Mouse (Mus musculus): Measurements from ENCODE around the gene Ren1. TPM values are rescaled to one million over a fixed set of nuclear protein-coding genes. Genes with fewer than 3 reads are reported as not detected.

The Ren1 gene
- total RNA-seq, 2 experiments from 2014 or later, result not detected

DNA sequence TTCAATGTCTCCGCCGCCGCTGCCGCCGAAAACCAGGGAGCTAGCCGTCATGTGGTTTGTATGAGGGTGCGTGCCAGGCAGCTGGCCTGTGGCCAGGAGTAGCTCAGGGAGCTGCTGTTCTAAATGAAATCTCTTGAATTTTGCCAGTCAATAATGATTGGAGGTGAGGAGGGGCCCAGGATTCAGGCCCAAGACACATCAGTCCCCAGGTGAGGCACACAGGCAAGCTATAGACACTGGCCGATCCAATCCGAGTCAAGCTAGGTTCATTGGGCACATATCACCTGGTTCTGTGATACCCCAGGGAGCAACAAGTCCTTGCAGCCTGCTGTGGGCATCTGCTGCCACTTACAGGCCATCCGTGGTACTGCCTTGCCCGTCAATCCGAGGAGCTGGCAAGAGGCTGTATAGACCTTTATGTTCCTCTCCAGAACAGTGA is 3.1 kb downstream of the Ren1 start:
- DNase-seq (ENCODE audit: low spot score in 2 of 2), result peak; percentile 77 to 86
- no peak overlapping the region for H3K4me3 ChIP-seq
- peak; percentile 100 for TF ChIP-seq CTCF (conservative IDR thresholded peaks at IDR 0.05)

GRCm38 (mm10) chr1:133355469-133355868 is 5.2 kb downstream of the Ren1 start:
- DNase-seq (ENCODE audit: low spot score in 2 of 2), result no peak
- no peak for TF ChIP-seq CTCF (conservative IDR thresholded peaks at IDR 0.05)

More for the DNA sequence above, 3.1 kb downstream of the Ren1 start:
- H3K27ac ChIP-seq, result no peak overlapping the region

GRCm38 (mm10) chr1:133355912-133356311 is 5.6 kb downstream of the Ren1 start:
- Histone ChIP-seq H3K27ac (no peak overlapping the region), H3K4me3 (no peak overlapping the region)
- no peak for TF ChIP-seq CTCF (conservative IDR thresholded peaks at IDR 0.05)
- no peak for DNase-seq (ENCODE audit: low spot score in 2 of 2)

More at GRCm38 (mm10) chr1:133355469-133355868, 5.2 kb downstream of the Ren1 start:
- no peak overlapping the region for H3K27ac ChIP-seq
- no peak overlapping the region for H3K4me3 ChIP-seq

GRCm38 (mm10) chr1:133356330-133356729 is 6.0 kb downstream of the Ren1 start:
- TF ChIP-seq CTCF (conservative IDR thresholded peaks at IDR 0.05), result no peak
- Histone ChIP-seq H3K27ac (no peak overlapping the region), H3K4me3 (no peak overlapping the region)
- no peak for DNase-seq (ENCODE audit: low spot score in 2 of 2)

DNA sequence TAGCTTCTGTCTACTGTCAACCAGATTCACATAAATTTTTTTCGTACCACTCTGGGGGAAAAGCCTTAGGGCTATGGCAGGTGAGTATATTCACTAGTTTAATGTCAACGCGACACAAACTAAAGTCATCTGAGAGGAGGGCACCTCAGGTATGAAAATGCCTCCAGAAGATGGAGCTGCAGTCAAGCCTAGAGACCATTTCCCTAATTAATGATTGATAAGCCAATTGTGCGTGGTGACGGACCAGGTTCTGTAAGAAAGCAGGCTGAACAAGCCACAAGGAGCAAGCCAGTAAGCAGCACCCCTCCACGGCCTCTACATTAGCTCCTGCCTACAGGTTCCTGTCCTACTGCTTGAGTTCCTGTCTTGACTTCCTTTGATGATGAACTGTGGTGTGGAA is 10.7 kb downstream of the Ren1 start:
- H3K27ac ChIP-seq, result no peak overlapping the region
- no peak overlapping the region for H3K4me3 ChIP-seq
- no peak for DNase-seq (ENCODE audit: low spot score in 2 of 2)
- no peak for TF ChIP-seq CTCF (conservative IDR thresholded peaks at IDR 0.05)

- no peak overlapping the region for H3K27ac ChIP-seq
- H3K4me3 ChIP-seq, result no peak overlapping the region
- no peak for DNase-seq (ENCODE audit: low spot score in 2 of 2)
- no peak for TF ChIP-seq CTCF (conservative IDR thresholded peaks at IDR 0.05)
These were observed 11.8 kb downstream of the Ren1 start for GRCm38 (mm10) chr1:133362103-133362502.

- no peak for TF ChIP-seq CTCF (conservative IDR thresholded peaks at IDR 0.05)
- no peak within 1 kb of the TSS; the same call in 1 of the 2 replicates for H3K27ac ChIP-seq
- H3K4me3 ChIP-seq, result peak within 1 kb of the TSS; percentile 60
- DNase-seq (ENCODE audit: low spot score in 2 of 2), result peak; percentile 61 to 64
These were observed 13.1 kb downstream of the Ren1 start, which contains the start of gene Etnk2 for GRCm38 (mm10) chr1:133363276-133364021. TSS of gene Etnk2 (plus strand) at chr1:133363572.

- peak overlapping the region; percentile 60 for H3K4me3 ChIP-seq
- TF ChIP-seq CTCF (conservative IDR thresholded peaks at IDR 0.05), result no peak
- H3K27ac ChIP-seq, result no peak overlapping the region; the same call in 1 of the 2 replicates
- no peak for DNase-seq (ENCODE audit: low spot score in 2 of 2)
These were observed 13.8 kb downstream of the Ren1 start for GRCm38 (mm10) chr1:133364022-133364630.

DNA sequence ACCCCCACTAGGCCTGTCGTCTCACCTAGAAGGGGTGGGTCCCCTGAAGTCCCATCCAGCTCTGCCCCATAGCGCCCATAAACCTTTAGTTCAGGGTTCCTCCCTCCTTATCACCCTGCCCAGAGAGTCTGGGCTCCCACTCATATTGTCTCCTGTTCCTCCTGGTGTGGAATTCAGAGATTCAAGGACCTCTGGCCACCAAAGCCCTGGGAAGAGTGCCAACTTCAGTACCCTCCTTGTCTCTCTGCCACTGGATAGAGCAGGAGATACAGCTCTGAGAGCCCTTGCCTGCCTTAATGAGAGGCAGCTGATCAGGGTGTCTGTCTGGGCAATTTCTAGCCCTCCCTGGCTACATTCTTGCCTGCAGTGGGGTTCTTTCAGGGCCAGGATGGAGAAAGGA is 14.6 kb downstream of the Ren1 start:
- no peak overlapping the region for H3K4me3 ChIP-seq
- TF ChIP-seq CTCF (conservative IDR thresholded peaks at IDR 0.05), result no peak
- no peak overlapping the region for H3K27ac ChIP-seq
- DNase-seq (ENCODE audit: low spot score in 2 of 2), result no peak

GRCm38 (mm10) chr1:133366951-133367605 is 16.8 kb downstream of the Ren1 start:
- peak overlapping the region; percentile 12; the same call in 1 of the 2 replicates for H3K27ac ChIP-seq
- H3K4me3 ChIP-seq, result no peak overlapping the region
- no peak for TF ChIP-seq CTCF (conservative IDR thresholded peaks at IDR 0.05)
- DNase-seq (ENCODE audit: low spot score in 2 of 2), result no peak

DNA sequence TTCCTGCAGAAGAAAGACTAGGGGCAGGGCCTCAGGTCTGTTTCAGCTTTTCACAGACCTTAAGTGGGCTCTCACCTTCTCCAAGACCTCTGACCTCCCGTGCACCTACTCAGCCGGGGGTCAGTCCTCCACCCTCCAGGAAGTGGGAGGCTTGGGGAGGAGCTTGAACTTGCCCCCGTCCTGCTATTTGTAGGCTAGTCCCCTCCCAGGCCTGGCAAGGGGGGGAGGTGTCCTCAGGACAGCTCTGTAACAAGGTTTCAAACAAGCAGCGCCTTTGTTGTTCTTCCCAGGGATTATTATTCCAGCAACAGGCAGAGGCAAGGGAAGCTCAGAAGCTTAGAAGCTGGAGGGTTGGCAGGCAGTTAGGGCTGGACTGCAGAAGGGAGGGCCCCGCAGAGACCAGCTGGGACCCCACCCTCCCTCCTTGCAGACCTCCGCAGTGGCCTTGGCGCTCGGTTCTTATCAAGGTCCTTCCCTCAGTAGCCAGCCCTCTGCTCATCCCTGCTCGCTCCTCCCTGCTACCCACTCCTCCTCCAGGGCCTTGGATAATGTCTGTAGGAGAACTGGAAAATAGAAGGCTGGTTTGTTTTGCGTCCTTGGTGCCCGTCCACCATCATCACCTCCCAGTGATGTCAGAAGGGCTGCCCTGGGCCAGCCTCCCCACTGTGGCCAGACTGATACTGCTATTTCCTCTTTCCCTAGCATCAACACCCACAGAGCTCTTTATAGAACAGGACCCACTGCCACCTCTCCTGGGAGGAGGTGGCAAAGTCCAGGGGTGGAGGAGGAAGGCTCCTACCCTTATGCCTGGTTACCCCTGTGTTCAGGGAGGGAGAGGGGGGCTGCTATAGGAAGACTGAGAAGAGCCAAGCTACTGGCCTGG is 17.5 kb downstream of the Ren1 start:
- TF ChIP-seq CTCF (conservative IDR thresholded peaks at IDR 0.05), result no peak
- H3K27ac ChIP-seq, result peak overlapping the region; percentile 12; the same call in 1 of the 2 replicates
- H3K4me3 ChIP-seq, result no peak overlapping the region
- no peak for DNase-seq (ENCODE audit: low spot score in 2 of 2)

- Histone ChIP-seq H3K4me3 (no peak overlapping the region), H3K27ac (no peak overlapping the region)
- TF ChIP-seq CTCF (conservative IDR thresholded peaks at IDR 0.05), result no peak
- DNase-seq (ENCODE audit: low spot score in 2 of 2), result no peak
These were observed 18.3 kb downstream of the Ren1 start for GRCm38 (mm10) chr1:133368644-133369043.
